Mouse (Mus musculus): ENCODE data around the gene Fam186a. TPM values are rescaled to one million over a fixed set of nuclear protein-coding genes. Genes with fewer than 3 reads are reported as not detected.
"Not testable (repeated sequence)": the region's sequence is repeated elsewhere in the genome, so short reads cannot be mapped to it uniquely, and the experiment has no call there.

Gene Fam186a
- polyA plus RNA-seq, 1 experiment = not detected

- no peaks in the 10 kb centered on the region for H3K9me3 ChIP-seq (ENCODE audit: control insufficient read depth, low read length)
- no peaks in the 10 kb centered on the region for H3K4me1 ChIP-seq (ENCODE audit: control insufficient read depth)
- no peak overlapping the region for H3K4me3 ChIP-seq (replicated peaks)
- no peaks in the 10 kb centered on the region for H3K36me3 ChIP-seq (ENCODE audit: control insufficient read depth)
- TF ChIP-seq GATA1 (IDR thresholded peaks at IDR 0.05; ENCODE audit: low read length) (no peak), TAL1 (IDR thresholded peaks at IDR 0.05; ENCODE audit: low read length) (no peak)
- peaks cover 5% of the 10 kb centered on the region; the same call in 1 of the 2 replicates for H3K27me3 ChIP-seq (ENCODE audit: control insufficient read depth)
These were observed 77.5 kb downstream of the Fam186a start for GRCm38 (mm10) chr15:99889275-99889874.

- H3K9me3 ChIP-seq (ENCODE audit: control insufficient read depth, low read length); H3K4me1 ChIP-seq (ENCODE audit: control insufficient read depth); H3K27me3 ChIP-seq (ENCODE audit: control insufficient read depth); H3K36me3 ChIP-seq (ENCODE audit: control insufficient read depth); H3K4me3 ChIP-seq (replicated peaks): not testable (repeated sequence)
These were observed 79.7 kb downstream of the Fam186a start for GRCm38 (mm10) chr15:99887130-99887529.

GRCm38 (mm10) chr15:99884038-99884437, 82.8 kb downstream of the Fam186a start:
- no peaks in the 10 kb centered on the region for H3K9me3 ChIP-seq (ENCODE audit: control insufficient read depth, low read length)
- no peaks in the 10 kb centered on the region; the same call in 1 of the 2 replicates for H3K36me3 ChIP-seq (ENCODE audit: control insufficient read depth)
- no peaks in the 10 kb centered on the region for H3K27me3 ChIP-seq (ENCODE audit: control insufficient read depth)
- no peaks in the 10 kb centered on the region for H3K4me1 ChIP-seq (ENCODE audit: control insufficient read depth)
- TF ChIP-seq TAL1 (IDR thresholded peaks at IDR 0.05; ENCODE audit: low read length) = no peak
- TF ChIP-seq GATA1 (IDR thresholded peaks at IDR 0.05; ENCODE audit: low read length) = no peak
- H3K4me3 ChIP-seq (replicated peaks) = no peak overlapping the region

GRCm38 (mm10) chr15:99878541-99878940, 88.3 kb downstream of the Fam186a start:
- Histone ChIP-seq H3K9me3 (ENCODE audit: control insufficient read depth, low read length) (no peaks in the 10 kb centered on the region), H3K36me3 (ENCODE audit: control insufficient read depth) (no peaks in the 10 kb centered on the region; the same call in 1 of the 2 replicates), H3K27me3 (ENCODE audit: control insufficient read depth) (peaks cover 17% of the 10 kb centered on the region), H3K4me3 (replicated peaks) (no peak overlapping the region), H3K4me1 (ENCODE audit: control insufficient read depth) (peaks cover 8% of the 10 kb centered on the region)
- TF ChIP-seq GATA1 (IDR thresholded peaks at IDR 0.05; ENCODE audit: low read length) (no peak), TAL1 (IDR thresholded peaks at IDR 0.05; ENCODE audit: low read length) (no peak)

GRCm38 (mm10) chr15:99875334-99875869, 91.5 kb downstream of the Fam186a start, which contains the start of gene Lima1:
Gene Lima1 (minus strand): TSS chr15:99875456.
- TF ChIP-seq GATA1 (IDR thresholded peaks at IDR 0.05; ENCODE audit: low read length) (no peak), TAL1 (IDR thresholded peaks at IDR 0.05; ENCODE audit: low read length) (no peak)
- Histone ChIP-seq H3K4me1 (ENCODE audit: control insufficient read depth) (peaks cover 8% of the 10 kb centered on the region), H3K4me3 (replicated peaks) (peak within 1 kb of the TSS; percentile 58), H3K9me3 (ENCODE audit: control insufficient read depth, low read length) (no peaks in the 10 kb centered on the region), H3K27me3 (ENCODE audit: control insufficient read depth) (peaks cover 17% of the 10 kb centered on the region), H3K36me3 (ENCODE audit: control insufficient read depth) (no peaks in the 10 kb centered on the region; the same call in 1 of the 2 replicates)

- peaks cover 17% of the 10 kb centered on the region for H3K27me3 ChIP-seq (ENCODE audit: control insufficient read depth)
- H3K4me3 ChIP-seq (replicated peaks) = peak overlapping the region; percentile 58
- TF ChIP-seq GATA1 (IDR thresholded peaks at IDR 0.05; ENCODE audit: low read length) = no peak
- peaks cover 8% of the 10 kb centered on the region for H3K4me1 ChIP-seq (ENCODE audit: control insufficient read depth)
- no peaks in the 10 kb centered on the region for H3K9me3 ChIP-seq (ENCODE audit: control insufficient read depth, low read length)
- H3K36me3 ChIP-seq (ENCODE audit: control insufficient read depth) = no peaks in the 10 kb centered on the region; the same call in 1 of the 2 replicates
These were observed 92.1 kb downstream of the Fam186a start for GRCm38 (mm10) chr15:99874612-99875333.

- H3K4me1 ChIP-seq (ENCODE audit: control insufficient read depth) = peaks cover 8% of the 10 kb centered on the region
- no peaks in the 10 kb centered on the region for H3K9me3 ChIP-seq (ENCODE audit: control insufficient read depth, low read length)
- no peak overlapping the region for H3K4me3 ChIP-seq (replicated peaks)
- H3K36me3 ChIP-seq (ENCODE audit: control insufficient read depth) = no peaks in the 10 kb centered on the region
- peaks cover 19% of the 10 kb centered on the region for H3K27me3 ChIP-seq (ENCODE audit: control insufficient read depth)
- TF ChIP-seq GATA1 (IDR thresholded peaks at IDR 0.05; ENCODE audit: low read length) (no peak), TAL1 (IDR thresholded peaks at IDR 0.05; ENCODE audit: low read length) (no peak)
These were observed 94.3 kb downstream of the Fam186a start for GRCm38 (mm10) chr15:99872543-99872942.

Other genes starting within 250 kb of the Fam186a start
- 0.07 and 0.15 TPM in 2 replicates for gene Gpd1, start 249.5 kb downstream of the Fam186a start, polyA plus RNA-seq (2012)
- 5.7 and 7.1 TPM in 2 replicates for gene Cox14, start 241.4 kb downstream of the Fam186a start, polyA plus RNA-seq (2012)
- 0.04 TPM in 1 of 2 replicates, not detected in the other for gene Cers5, start 194.2 kb downstream of the Fam186a start, polyA plus RNA-seq (2012)
- gene Lima1, start 91.6 kb downstream of the Fam186a start, polyA plus RNA-seq (2012) = 0.01 TPM in 1 of 2 replicates, not detected in the other
- 0.04 and 0.12 TPM in 2 replicates for gene Larp4, start 3.0 kb upstream of the Fam186a start, polyA plus RNA-seq (2012)
- 0.03 and 0.04 TPM in 2 replicates for gene Dip2b, start 71.6 kb upstream of the Fam186a start, polyA plus RNA-seq (2012)